Mouse (Mus musculus) urinary bladder, postnatal 4 days (tissue): ENCODE measurements around the gene Matk.
"Not testable (repeated sequence)": the region's sequence is repeated elsewhere in the genome, so short reads cannot be mapped to it uniquely, and the experiment has no call there.

Experiments
- DNase-seq, 2 experiments: peaks; one replicate each; pipeline ENCODE4 v3.0.0; 2021 to 2022; ENCODE audit warnings: low spot score in 2 of 2

Gene Matk

DNA sequence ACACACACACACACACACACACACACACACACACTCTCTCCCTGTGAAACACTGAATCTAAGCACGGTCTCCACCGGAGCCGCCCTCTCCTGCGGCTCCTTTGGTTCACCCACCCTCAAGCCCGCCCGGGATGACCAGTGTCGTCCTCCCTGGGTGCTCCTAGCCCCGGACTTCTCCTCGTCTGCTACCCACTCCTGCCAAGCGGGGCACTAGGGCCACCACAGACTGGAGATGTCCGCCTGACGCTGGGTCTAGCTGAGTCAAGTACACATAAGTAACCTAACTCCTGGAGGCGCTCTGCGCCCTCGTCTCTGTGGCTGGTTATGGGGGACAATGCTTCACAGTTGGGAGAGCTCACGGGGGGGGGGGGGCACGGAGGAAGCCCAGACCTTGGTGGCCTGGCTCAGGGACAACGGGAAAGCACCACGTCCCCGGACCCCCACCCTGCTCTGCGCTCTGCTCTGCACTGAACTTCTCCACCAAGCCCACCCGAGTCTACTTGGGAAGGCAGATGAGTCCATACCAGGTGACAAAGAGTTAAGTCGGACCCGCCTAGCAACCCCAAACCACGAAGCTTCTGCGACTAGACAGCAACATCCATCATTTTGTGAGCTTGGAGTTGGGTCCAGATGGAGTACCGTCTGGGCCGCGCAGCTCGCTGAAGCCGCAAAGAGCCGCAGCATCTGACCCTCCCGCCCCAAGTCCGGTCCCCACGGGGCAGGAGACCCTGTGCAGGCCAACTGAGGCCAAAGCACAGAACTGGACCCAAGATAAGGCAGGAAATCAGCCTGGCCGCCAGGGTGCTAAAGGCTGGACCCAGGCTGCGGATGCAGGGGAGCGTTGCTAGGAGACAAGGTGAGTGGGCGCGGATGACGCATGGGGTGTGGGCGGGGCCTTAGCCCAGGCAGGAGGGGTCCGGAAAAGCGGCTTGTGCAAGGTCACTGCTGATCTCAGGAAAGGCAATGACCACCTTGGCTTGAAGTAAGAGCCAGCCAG is at the start of gene Matk:
Gene Matk, plus strand, starts transcription at position 512 of the 996 bp plus-strand sequence.
- DNase-seq, result no peak

DNA sequence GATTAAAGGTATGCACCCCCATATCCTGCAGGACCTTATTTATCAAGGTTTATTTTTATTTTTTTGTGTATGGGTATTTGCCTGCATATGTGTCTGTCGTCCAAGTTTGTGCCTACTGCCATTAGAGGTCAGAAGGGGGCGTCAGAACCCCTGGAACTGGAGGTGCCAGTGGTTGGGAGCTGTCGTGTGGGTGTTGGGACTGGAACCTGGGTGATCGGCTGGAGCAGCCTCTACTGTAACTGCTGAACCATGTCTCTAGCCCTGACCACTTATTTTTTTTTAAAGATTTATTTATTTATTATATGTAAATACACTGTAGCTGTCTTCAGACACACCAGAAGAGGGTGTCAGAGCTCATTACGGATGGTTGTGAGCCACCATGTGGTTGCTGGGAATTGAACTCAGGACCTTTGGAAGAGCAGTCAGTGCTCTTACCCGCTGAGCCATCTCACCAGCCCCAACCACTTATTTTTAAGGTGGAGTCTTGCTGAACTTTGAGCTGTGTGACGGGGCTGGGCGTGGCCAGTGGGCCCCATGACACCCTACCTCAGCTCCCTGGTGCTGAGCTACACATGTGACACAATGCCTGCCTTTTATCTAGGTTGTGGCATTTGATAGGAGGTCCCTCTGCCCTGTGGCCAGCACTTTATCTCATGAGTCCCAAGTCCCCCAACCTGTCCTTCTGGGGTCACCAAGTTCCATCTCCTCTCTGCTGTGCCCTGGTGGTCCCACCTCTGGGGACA is 49.6 kb upstream of the Matk start:
- no peak for DNase-seq

DNA sequence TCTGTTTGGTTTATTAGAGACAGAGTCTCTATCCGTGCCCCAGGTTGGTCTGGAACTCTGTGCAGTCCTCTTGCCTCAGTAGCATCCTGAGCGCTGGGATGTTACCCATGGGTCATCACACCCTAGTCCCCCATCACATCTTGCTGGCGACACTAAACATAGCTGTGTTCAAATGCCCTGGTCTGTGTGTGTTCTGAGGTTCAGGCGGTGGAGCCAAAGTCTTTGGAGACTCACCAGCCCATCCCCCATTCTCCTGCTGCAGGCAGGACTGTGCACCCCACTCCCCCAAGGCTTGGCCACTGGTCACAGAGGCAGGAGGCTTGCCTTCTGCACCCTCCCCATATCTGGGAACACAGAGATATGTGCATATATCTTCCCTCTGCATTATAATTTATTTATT is 48.6 kb upstream of the Matk start:
- no peak for DNase-seq

DNA sequence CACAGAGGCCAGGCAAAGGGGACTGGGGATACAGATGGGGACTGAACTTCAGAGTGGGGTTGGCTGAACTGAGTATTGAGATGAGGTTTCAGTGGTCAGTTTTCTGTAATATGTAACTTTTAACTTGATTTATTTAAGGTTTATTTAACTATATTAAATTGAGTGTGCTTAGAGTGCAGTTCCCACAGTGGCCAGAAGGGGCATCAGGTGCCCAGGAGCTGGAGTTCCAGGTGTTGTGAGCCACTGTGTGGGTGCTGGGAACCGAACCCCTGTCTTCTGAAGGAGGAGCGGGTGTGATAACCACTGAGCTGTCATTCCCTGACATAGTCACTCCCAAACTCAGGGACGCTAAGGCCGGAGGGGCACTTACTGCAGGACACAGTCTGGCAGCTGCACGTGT is 42.6 kb upstream of the Matk start:
- no peak for DNase-seq

DNA sequence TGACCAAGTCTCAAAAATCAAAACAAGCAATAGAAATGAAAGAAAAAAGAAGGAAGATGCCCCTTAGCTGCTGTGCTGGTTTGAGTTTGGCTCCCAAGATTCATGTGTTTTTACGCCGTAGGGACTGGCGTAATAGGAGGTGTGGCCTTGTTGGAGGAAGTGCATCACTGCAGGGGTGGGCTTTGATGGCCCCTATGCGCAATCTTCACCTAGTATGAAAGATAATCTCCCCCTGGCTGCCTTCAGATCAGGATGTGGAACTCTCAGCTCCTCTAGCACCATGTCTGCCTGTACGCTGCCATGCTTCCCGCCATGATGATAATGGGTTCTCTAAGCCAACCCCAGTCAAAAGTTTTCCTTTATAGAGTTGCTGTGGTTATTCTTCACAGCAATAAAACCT is 36.5 kb upstream of the Matk start:
- no peak for DNase-seq

DNA sequence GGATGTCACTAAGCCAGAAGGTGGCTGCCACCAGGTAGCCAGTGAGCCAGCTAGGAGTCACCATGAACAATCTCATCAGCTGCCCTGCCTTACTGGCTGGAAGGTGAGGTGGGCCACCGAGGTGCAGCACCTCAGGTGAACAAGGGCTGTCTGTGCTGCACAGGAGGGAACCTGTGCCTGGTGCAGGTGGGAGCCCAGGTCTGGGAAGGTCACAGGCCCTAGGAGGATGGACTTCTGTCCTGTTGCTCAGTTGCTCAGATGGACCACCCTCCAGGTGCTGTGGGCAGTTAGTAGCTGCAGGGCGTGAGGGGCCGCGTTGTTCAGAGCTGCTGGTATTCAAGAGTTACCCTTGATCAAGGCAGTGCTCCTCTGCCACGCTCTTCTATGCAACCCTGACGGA is 35.9 kb upstream of the Matk start:
- DNase-seq, result no peak

DNA sequence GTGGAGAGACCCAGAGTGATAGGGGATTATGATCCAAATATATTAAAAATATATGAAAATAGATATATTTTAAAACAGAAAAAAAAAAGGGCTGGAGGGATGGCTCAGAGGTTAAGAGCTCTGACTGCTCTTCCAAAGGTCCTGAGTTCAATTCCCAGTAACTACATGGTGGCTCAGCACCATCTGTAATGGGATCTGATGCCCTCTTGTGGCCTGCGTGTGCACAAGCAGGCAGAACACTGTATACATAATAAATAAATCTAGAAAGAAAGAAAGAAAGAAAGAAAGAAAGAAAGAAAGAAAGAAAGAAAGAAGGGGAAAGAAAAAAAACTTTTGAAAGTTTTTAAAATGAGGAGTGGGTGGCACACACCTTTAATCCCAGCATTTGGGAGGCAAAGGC is 35.5 kb upstream of the Matk start:
- not testable (repeated sequence) for DNase-seq

DNA sequence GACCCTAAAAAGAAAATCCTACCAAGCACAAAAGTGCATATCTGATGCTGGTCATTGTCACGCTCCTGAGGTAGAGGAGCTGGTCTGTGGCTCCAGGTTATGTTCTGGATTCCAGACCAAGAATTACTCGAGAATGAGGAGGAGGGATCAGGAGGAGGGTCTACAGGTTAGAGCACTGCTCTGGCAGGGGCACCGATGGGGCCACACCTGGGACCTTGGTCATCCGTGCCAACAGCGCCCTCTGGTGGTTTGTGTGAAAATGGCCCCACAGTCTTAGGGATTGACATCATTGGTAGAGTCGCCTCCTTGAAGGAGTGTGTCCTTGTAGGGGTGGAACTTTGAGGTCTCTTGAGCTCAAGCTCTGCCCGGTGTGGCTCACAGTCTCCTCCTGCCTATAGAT is 34.8 kb upstream of the Matk start:
- DNase-seq, result peak in 1 of 2 experiments; percentile 81

DNA sequence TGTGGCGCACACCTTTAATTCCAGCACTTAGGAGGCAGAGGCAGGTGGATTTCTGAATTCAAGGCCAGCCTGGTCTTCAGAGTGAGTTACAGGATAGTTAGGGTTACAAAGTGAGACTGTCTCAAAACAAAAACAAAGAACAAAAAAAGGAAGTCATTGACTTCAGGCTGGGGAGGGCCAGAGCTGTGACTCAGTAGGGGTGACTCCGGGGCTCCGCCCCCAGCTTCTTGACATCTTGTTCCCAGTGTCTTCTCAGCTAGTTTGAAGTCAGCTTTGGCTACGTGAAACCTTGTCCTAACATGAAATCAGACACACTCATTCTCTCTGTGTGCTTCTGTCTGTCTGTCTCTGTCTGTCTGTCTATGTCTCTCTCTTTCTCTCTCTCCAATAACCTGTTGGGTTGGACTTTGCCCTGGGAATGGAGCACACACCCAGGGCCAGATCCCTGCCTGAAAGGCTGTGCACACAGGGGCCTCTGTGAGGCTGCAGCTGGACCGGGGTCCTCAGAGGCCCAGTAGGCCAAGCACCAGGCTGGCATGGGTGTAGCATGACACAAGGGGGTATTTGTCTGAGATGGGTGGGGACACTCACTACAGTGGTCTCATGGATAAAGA is 31.2 kb upstream of the Matk start:
- DNase-seq, result no peak

DNA sequence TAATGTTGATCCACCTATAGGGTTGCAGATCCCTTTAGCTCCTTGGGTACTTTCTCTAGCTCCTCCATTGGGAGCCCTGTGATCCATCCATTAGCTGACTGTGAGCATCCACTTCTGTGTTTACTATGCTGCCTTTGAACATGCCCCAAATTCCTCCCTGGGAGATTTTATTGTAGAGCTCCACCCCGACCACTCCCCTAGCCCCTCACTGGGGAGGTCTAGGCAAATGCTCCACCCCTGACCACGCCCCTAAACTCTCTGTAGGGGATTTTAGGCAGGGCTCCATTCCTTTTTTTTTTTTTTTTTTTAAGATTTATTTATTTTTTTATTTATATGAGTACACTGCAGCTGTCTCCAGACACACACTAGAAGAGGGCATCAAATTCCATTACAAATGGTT is 29.0 kb upstream of the Matk start:
- DNase-seq, result not testable (repeated sequence)

DNA sequence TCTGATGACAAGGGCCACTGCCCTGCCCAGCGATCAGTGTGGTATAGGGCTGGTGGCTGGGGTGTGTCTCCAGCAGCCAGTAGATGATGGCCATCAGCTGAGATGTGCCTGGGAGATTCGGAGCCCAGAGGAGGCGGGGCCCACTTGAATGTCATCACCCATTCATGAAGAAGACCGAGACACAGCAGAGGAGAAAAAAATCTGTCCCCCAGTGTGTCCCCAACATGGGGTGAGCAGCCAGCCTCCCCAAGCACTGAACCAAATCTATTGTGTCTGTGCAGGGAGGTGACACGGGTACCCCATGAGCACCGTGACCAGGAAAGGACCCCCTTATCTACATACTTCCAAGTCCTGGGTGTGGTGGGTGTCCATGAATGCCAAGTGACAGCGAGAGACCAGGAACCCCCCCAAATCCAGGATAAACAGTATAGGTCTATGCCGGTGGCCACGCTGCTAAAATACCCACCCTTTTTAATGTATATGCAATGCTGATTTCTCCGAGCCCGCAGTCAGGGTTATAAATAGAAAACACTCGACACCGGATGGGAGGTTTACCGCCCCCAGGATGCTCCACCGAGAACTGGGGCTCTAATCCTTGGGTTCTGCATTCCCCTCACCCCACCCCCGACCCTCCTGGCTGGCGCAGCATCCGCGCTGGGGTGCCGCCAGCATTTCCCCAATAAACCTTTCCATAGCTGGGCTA is 22.8 kb upstream of the Matk start:
- DNase-seq, result no peak

DNA sequence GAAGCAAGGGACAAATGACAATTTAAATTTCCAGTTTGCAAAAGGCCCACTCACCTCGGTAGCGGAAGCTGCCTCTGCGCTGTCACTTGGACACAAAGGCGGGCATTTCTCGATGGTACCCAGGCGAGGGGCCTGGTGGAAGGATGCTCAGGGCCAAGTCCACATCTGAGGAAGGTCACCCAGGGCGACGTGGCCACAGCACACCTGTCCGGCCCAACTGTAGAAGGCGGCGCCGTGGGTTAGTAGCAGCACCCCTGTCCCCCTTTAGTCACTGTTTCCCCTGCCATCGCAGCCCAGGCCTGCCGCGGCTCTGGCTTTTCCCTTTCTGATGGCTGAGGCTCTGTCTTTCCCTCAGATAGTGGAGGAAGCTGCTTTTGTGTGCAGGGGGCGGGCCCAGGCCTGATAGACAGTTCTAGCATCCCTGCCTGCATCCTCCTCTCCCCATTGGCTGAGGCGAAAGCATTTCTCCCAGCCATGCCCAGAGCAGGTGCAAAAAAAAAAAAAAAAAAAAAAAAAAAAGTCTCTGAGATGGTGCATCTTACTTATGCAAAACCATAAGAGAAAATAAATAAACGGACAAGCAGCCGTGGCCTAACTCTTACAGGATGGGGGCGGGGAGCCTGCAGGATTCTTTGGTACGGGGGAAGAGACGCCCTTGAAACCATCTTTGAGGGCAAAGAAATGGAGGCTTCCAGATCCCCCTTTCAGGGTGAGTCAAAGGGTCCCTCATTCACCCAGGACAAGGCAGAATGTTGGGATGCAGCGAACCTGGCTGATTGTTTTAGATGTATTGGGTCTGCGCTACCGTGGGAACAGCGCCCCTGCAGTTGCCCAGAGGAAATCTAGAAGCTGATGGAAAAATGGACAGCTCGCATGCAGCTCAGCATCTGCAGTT is 22.1 kb upstream of the Matk start, which contains the start of gene Atcay:
Gene Atcay, minus strand, starts transcription at position 396 of the 895 bp plus-strand sequence.
- no peak for DNase-seq

DNA sequence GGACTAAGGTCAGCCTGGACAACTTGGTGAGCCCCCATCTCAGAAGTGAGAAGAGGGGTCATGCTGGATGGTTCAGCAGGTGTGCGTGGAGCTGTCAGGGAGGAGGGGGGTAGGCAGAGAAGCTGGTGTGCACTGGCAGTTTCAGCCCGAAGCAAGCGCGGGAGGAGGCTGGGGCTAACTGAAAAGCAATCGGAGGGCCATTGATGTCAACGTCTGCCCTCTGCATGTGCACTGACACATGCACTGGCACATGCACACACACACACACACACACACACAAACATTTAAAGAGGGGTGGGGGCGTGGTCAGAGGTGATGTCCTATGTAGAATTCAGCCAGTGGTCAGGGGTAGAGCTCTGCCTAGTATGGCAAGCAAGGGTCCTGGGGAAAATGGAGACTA is 21.3 kb upstream of the Matk start:
- no peak for DNase-seq

DNA sequence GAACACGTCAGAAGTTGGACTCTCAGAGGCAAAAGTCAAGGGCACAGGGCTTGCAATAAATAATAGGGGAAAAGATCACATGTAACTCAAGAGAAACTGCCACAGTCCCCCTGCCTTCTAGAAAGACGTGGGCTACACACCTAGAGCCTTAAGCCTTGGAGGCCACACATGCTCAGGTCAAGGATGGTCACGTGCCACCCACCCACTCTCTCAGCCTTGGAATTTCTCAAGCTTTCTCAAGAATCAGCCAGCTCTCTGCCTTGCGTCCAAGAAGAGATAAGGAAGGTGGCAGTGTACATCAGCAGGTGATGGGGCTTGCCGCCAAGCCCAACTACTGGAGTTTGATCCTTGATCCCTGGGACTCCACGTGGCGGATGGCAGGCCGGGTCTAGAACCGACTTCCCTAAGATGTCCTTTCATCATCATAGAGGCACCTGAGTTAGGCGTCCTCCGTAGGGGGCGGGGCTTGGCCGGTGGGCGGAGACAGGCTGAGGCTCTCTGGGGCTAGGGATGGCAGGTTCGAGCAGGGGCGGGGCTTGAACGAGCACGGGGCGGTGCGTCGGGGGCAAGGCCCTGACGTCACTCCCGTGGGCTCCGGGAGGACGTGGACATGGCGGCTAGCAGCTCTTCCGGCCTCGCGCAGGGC is 20.0 kb upstream of the Matk start, which contains the start of gene Zfr2:
Gene Zfr2, plus strand, starts transcription at position 576 of the 646 bp plus-strand sequence.
- DNase-seq, result peak; percentile 87 to 94

DNA sequence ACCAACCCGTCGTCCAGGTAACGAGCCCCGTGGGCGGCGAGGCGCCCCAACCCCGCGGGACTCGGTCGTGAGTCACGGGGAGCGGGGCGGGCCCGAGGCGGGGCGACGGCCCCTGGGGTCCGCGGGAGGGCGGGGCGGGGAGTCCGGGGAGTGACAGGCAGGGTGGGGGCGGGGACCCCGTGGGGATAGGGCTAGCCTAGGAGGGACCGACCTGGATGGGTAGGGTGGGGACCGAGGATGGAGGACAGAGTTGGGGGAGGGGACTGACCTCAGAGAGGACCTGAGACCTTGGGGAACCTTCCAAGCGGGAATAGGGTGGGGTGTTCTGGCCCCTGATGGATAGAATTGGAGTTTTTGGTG is 19.5 kb upstream of the Matk start:
- DNase-seq, result no peak

DNA sequence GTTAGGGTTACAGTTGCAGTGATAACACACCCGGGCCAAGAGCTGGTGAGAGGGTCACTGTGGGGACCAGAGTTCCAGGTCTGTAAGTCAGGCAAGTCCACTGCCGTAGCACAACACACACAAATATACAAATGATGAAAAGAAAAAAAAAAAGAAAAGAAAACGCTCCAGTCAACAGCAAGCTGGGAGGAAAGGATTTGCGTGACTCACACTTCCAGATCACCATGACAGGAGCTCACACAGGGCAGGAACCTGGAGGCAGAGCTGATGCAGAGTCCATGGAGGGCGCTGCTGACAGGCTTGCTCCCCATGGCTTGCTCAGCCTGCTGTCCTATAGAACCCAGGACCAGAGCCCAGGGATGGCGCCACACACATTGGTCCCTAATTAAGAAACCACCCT is 18.5 kb upstream of the Matk start:
- no peak for DNase-seq

DNA sequence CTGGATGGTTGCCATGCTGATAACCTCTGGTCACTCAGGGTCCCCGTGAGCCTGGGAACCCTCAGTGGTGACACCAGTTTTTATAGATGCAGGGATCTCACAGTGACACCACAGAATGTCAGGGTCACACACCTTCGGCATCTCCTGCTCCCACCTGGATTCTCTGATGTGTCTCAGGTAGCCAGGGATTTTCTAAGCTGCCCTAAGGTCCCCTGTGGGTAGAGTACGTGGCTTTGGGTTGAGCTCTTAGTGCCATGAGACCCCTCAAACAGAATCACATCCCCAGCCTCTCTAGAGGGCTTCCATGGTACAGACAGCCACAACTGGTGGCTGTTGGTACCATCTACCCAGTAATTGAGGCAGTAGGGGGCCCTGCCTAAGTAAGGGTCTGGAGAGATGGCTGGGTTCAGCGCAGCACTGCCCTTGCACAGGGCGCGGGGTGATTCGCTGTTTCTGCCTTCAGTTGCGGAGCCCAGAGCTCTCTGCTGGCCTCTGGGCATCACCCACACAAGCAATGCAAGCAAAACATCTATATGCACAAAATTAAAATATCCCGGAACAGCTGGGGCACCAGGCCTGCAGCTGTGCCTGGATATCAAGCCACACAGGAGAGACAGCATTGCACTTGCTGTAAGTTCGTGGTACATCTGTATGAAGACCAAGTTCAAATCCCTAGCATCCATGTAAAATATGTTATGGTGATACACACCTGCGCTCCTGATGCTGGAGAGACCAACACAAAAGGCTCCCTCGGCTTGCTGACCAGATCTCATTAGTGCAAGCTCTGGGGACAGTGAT is 16.1 kb upstream of the Matk start:
- DNase-seq, result no peak

DNA sequence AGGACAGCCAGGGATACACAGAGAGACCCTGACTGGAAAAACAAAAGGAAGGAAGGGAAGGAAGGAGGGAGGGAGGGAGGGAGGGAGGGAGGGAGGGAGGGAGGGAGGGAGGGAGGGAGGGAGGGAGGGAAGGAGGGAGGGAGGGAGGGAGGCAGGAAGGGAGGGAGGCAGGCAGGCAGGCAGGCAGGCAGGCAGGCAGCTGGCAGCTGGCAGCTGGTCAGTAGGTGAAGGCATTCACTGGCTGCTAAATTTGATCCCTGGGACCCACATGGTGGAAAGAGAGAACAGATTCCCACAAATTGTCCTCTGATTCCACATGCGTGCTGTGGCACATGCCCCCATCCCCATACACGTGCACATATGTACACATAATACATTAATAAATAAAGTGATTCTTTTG is 14.1 kb upstream of the Matk start:
- DNase-seq, result no peak

DNA sequence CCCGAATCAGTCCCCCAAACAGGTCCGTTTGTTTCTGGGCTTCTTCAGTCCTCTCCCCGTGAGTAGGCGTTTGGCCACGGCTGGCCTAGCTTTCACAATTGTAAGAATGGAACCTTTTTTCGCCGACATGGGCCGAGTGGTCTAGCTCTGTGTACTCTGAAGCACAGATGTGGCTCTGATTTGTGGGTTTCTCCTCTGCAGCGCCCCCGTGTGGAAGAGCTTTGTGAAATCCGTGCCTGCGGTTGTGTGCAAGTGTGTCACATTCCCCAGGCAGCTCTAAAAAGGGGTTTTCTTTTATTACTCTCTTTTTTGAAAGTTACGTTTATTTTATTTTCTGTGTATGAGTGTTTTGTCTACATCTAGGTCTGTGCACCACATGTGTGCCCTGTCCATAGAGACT is 11.9 kb upstream of the Matk start:
- no peak for DNase-seq
